Mouse (Mus musculus) lung, postnatal 0 days (tissue): ENCODE results near the gene Med13l.

Experiments
- CTCF ChIP-seq: IDR thresholded peaks from 2 replicates; pipeline ENCODE4 v1.5.1; 2016; ENCODE audit warnings: antibody characterized with exemption, mild to moderate bottlenecking
- EP300 ChIP-seq: IDR thresholded peaks from 2 replicates; pipeline ENCODE4 v1.6.1; 2016; ENCODE audit warnings: antibody characterized with exemption, mild to moderate bottlenecking, control low read depth

- TF ChIP-seq CTCF (no peak), EP300 (no peak)
Observed at GRCm38 (mm10) chr5:118721848-118722247, 161.4 kb downstream of the Med13l start.
